Mouse (Mus musculus) midbrain, embryonic 11.5 days (tissue): ENCODE data around the gene Apobec2. TPM values are rescaled to one million over a fixed set of nuclear protein-coding genes. Genes with fewer than 3 reads are reported as not detected.

ENCODE experiments used
- ATAC-seq: fragments of 200-750 bp; cut with Nextera tagmentation; 2 replicates; pipeline ENCODE4 v1.8.0; 2017; ENCODE audit warnings: moderate TSS enrichment, moderate library complexity; ENCODE audit not compliant: low FRiP score
- DNase-seq: peaks from one replicate; pipeline ENCODE4 v3.0.0; 2015; ENCODE audit warnings: low spot score; ENCODE audit errors: missing footprints
- H3K27ac ChIP-seq: fragments of 300-500 bp; sonication (generic); 2 replicates; pipeline ENCODE4 v1.5.1; 2014; ENCODE audit warnings: low read depth, low read length
- H3K27me3 ChIP-seq: fragments of 300-500 bp; sonication (generic); 2 replicates; pipeline ENCODE4 v1.6.1; 2014; ENCODE audit warnings: mild to moderate bottlenecking, low read length, moderate library complexity, mixed read lengths; ENCODE audit not compliant: control insufficient read depth, insufficient read depth
- H3K36me3 ChIP-seq: fragments of 300-500 bp; sonication (generic); 2 replicates; pipeline ENCODE4 v1.6.1; 2014; ENCODE audit warnings: mild to moderate bottlenecking, low read length, moderate library complexity, mixed read lengths; ENCODE audit not compliant: control insufficient read depth, insufficient read depth
- H3K4me1 ChIP-seq: fragments of 300-500 bp; sonication (generic); 2 replicates; pipeline ENCODE4 v1.6.1; 2014; ENCODE audit warnings: low read length; ENCODE audit not compliant: control insufficient read depth, insufficient read depth
- H3K4me2 ChIP-seq: fragments of 300-500 bp; sonication (generic); 2 replicates; pipeline ENCODE4 v1.6.1; 2014; ENCODE audit warnings: mild to moderate bottlenecking, moderate library complexity
- H3K4me3 ChIP-seq: fragments of 300-500 bp; sonication (generic); 2 replicates; pipeline ENCODE4 v1.5.1; 2014; ENCODE audit warnings: low read depth, low read length
- H3K9ac ChIP-seq: fragments of 300-500 bp; sonication (generic); 2 replicates; pipeline ENCODE4 v1.6.1; 2014; ENCODE audit warnings: low read length
- H3K9me3 ChIP-seq: fragments of 300-500 bp; sonication (generic); 2 replicates; pipeline ENCODE4 v1.6.1; 2016; ENCODE audit warnings: low read length; ENCODE audit not compliant: control insufficient read depth
- WGBS: fragments of 180-500 bp; shearing (Covaris S2); extraction: QIAGEN DNeasy Blood & Tissue Kit; methylation state at CpG from one replicate; pipeline ENCODE4 v1.1.7; 2014; 5-methylcytosine and 5-hydroxymethylcytosine counted together
- polyA plus RNA-seq: library from polyadenylated mRNA; unstranded; fragments of >200 nt; fragmentation: Nextera tagmentation; extraction: Ambion mirVana; gene quantifications from 2 replicates; pipeline ENCODE4 v1.2.1, GENCODE M21; 2014

The Apobec2 gene
- polyA plus RNA-seq, 1 experiment from 2014 or later = 1.0 TPM

GRCm38 (mm10) chr17:48457971-48458653 is 25.4 kb upstream of the Apobec2 start:
- DNase-seq (no peak), ATAC-seq (no peak)
- Histone ChIP-seq H3K36me3 (no peaks in the 10 kb centered on the region), H3K4me2 (no peak overlapping the region), H3K9me3 (no peaks in the 10 kb centered on the region), H3K4me1 (no peaks in the 10 kb centered on the region), H3K9ac (no peak overlapping the region), H3K27me3 (no peaks in the 10 kb centered on the region), H3K4me3 (no peak overlapping the region), H3K27ac (no peak overlapping the region)
- WGBS = 89% methylated on average over 13 of the region's 13 CpGs

- Histone ChIP-seq H3K4me3 (no peak overlapping the region), H3K4me2 (no peak overlapping the region), H3K27me3 (no peaks in the 10 kb centered on the region), H3K9me3 (no peaks in the 10 kb centered on the region), H3K4me1 (no peaks in the 10 kb centered on the region), H3K9ac (no peak overlapping the region), H3K36me3 (no peaks in the 10 kb centered on the region), H3K27ac (no peak overlapping the region)
- DNase-seq (no peak), ATAC-seq (no peak)
- WGBS = 84% methylated on average over 2 of the region's 2 CpGs
Observed at GRCm38 (mm10) chr17:48455955-48456354, 23.2 kb upstream of the Apobec2 start.

GRCm38 (mm10) chr17:48454688-48455087 is 22.0 kb upstream of the Apobec2 start, which contains the start of gene Unc5cl:
Unc5cl (plus strand) TSS chr17:48454901.
- H3K36me3 ChIP-seq = no peaks in the 10 kb centered on the region
- DNase-seq (no peak), ATAC-seq (no peak)

GRCm38 (mm10) chr17:48454190-48454589 is 21.5 kb upstream of the Apobec2 start:
- no peak overlapping the region for H3K9ac ChIP-seq
- no peak overlapping the region for H3K27ac ChIP-seq
- ATAC-seq (no peak), DNase-seq (no peak)
- H3K27me3 ChIP-seq = no peaks in the 10 kb centered on the region
- WGBS = 54% methylated on average over 7 of the region's 7 CpGs
- no peak overlapping the region for H3K4me2 ChIP-seq
- H3K4me3 ChIP-seq = no peak overlapping the region
- H3K36me3 ChIP-seq = no peaks in the 10 kb centered on the region
- no peaks in the 10 kb centered on the region for H3K4me1 ChIP-seq
- H3K9me3 ChIP-seq = no peaks in the 10 kb centered on the region

More at GRCm38 (mm10) chr17:48454688-48455087, 22.0 kb upstream of the Apobec2 start, which contains the start of gene Unc5cl:
- 54% methylated on average over 11 of the region's 11 CpGs for WGBS
- Histone ChIP-seq H3K9me3 (no peaks in the 10 kb centered on the region), H3K27ac (no peak within 1 kb of the TSS), H3K4me1 (no peaks in the 10 kb centered on the region), H3K4me3 (no peak within 1 kb of the TSS), H3K4me2 (no peak within 1 kb of the TSS), H3K9ac (no peak within 1 kb of the TSS), H3K27me3 (no peaks in the 10 kb centered on the region)

GRCm38 (mm10) chr17:48453489-48453888 is 20.8 kb upstream of the Apobec2 start:
- Histone ChIP-seq H3K4me1 (no peaks in the 10 kb centered on the region), H3K27me3 (no peaks in the 10 kb centered on the region), H3K9ac (no peak overlapping the region), H3K9me3 (no peaks in the 10 kb centered on the region), H3K36me3 (no peaks in the 10 kb centered on the region), H3K4me3 (no peak overlapping the region), H3K4me2 (no peak overlapping the region), H3K27ac (no peak overlapping the region)
- ATAC-seq = no peak
- peak; percentile 74 for DNase-seq
- 78% methylated on average over 7 of the region's 7 CpGs for WGBS

GRCm38 (mm10) chr17:48451753-48452444 is 19.2 kb upstream of the Apobec2 start:
- H3K9me3 ChIP-seq = no peaks in the 10 kb centered on the region
- no peaks in the 10 kb centered on the region for H3K36me3 ChIP-seq
- DNase-seq (no peak), ATAC-seq (no peak)
- H3K4me1 ChIP-seq = no peaks in the 10 kb centered on the region
- H3K27me3 ChIP-seq = no peaks in the 10 kb centered on the region
- H3K9ac ChIP-seq = no peak overlapping the region
- H3K4me2 ChIP-seq = no peak overlapping the region
- WGBS = 74% methylated on average over 9 of the region's 9 CpGs
- H3K27ac ChIP-seq = no peak overlapping the region
- no peak overlapping the region for H3K4me3 ChIP-seq

- no peak within 1 kb of the TSS for H3K27ac ChIP-seq
- H3K4me3 ChIP-seq = no peak within 1 kb of the TSS
- DNase-seq = no peak
- 78% methylated on average over 7 of the region's 7 CpGs for WGBS
- H3K36me3 ChIP-seq = no peaks in the 10 kb centered on the region
- no peak within 1 kb of the TSS for H3K9ac ChIP-seq
- H3K4me2 ChIP-seq = no peak within 1 kb of the TSS
- H3K9me3 ChIP-seq = no peaks in the 10 kb centered on the region
- no peaks in the 10 kb centered on the region for H3K4me1 ChIP-seq
- no peaks in the 10 kb centered on the region for H3K27me3 ChIP-seq
- ATAC-seq = no peak
Observed at GRCm38 (mm10) chr17:48451353-48451675, 18.6 kb upstream of the Apobec2 start, which contains the start of gene Tspo2. Tspo2 (minus strand) TSS chr17:48451522.

GRCm38 (mm10) chr17:48450666-48451352 is 18.1 kb upstream of the Apobec2 start:
- Histone ChIP-seq H3K9ac (no peak overlapping the region), H3K4me3 (no peak overlapping the region), H3K4me2 (no peak overlapping the region), H3K36me3 (no peaks in the 10 kb centered on the region), H3K9me3 (no peaks in the 10 kb centered on the region), H3K27me3 (no peaks in the 10 kb centered on the region), H3K4me1 (no peaks in the 10 kb centered on the region), H3K27ac (no peak overlapping the region)
- WGBS = 86% methylated on average over 13 of the region's 13 CpGs
- DNase-seq (no peak), ATAC-seq (no peak)

GRCm38 (mm10) chr17:48447675-48448074 is 14.9 kb upstream of the Apobec2 start:
- Histone ChIP-seq H3K9ac (no peak overlapping the region), H3K27ac (no peak overlapping the region), H3K9me3 (no peaks in the 10 kb centered on the region), H3K4me2 (no peak overlapping the region), H3K4me3 (no peak overlapping the region), H3K36me3 (no peaks in the 10 kb centered on the region), H3K27me3 (no peaks in the 10 kb centered on the region), H3K4me1 (no peaks in the 10 kb centered on the region)
- 77% methylated on average over 8 of the region's 8 CpGs for WGBS
- ATAC-seq = no peak
- DNase-seq = no peak
